Mouse (Mus musculus): ENCODE results near the gene Fry. TPM values are rescaled to one million over a fixed set of nuclear protein-coding genes. Genes with fewer than 3 reads are reported as not detected.
A peak's percentile ranks its signal among the peaks of the same experiment; 100 is the strongest.

Fry gene
- polyA plus RNA-seq, 1 experiment = 2.1 TPM

GRCm38 (mm10) chr5:150229776-150230175 is 111.3 kb downstream of the Fry start:
- TF ChIP-seq TCF3 (IDR thresholded peaks at IDR 0.05; ENCODE audit: insufficient read length, low read depth) = no peak
- TF ChIP-seq SRF (IDR thresholded peaks at IDR 0.05; ENCODE audit: control insufficient read depth, insufficient read length, low read depth) = no peak
- TF ChIP-seq TCF12 (IDR thresholded peaks at IDR 0.05; ENCODE audit: insufficient read depth, poor library complexity, severe bottlenecking) = no peak
- no peak for TF ChIP-seq MYOD1 (IDR thresholded peaks at IDR 0.05; ENCODE audit: control insufficient read depth in 1 of 3, insufficient read length in 2 of 3, low read depth in 2 of 3)
- TF ChIP-seq POLR2A (IDR thresholded peaks at IDR 0.05; ENCODE audit: insufficient read length, low read depth) = no peak
- no peak for TF ChIP-seq MAX (IDR thresholded peaks at IDR 0.05; ENCODE audit: low read depth)
- no peak for TF ChIP-seq USF1 (IDR thresholded peaks at IDR 0.05; ENCODE audit: low read depth)
- TF ChIP-seq POLR2AphosphoS2 (IDR thresholded peaks at IDR 0.05; ENCODE audit: insufficient read length, low read depth) = no peak
- no peak for TF ChIP-seq E2F4 (IDR thresholded peaks at IDR 0.05; ENCODE audit: insufficient read depth)
- TF ChIP-seq REST (IDR thresholded peaks at IDR 0.05; ENCODE audit: insufficient read depth, insufficient read length) = no peak
- TF ChIP-seq CEBPB (IDR thresholded peaks at IDR 0.05; ENCODE audit: insufficient read depth, poor library complexity, severe bottlenecking) = no peak
- no peak for TF ChIP-seq MYOG (IDR thresholded peaks at IDR 0.05; ENCODE audit: control insufficient read depth in 1 of 3, insufficient read depth in 1 of 3, insufficient read length in 2 of 3, low read depth in 2 of 3)
- no peaks in the 10 kb centered on the region for H3K36me3 ChIP-seq (ENCODE audit: control insufficient read depth, insufficient read depth)
- no peak overlapping the region for H3ac ChIP-seq (ENCODE audit: control insufficient read depth, insufficient read length)
- no peak overlapping the region for H3K4me2 ChIP-seq (ENCODE audit: low read depth)
- no peaks in the 10 kb centered on the region for H3K79me2 ChIP-seq (ENCODE audit: control insufficient read depth, insufficient read depth)
- H3K4me3 ChIP-seq = no peak overlapping the region
- H3K27me3 ChIP-seq (ENCODE audit: control insufficient read depth, insufficient read depth, insufficient read length) = no peaks in the 10 kb centered on the region

GRCm38 (mm10) chr5:150232159-150233150 is 114.0 kb downstream of the Fry start:
- H3K36me3 ChIP-seq (ENCODE audit: control insufficient read depth, insufficient read depth) = no peaks in the 10 kb centered on the region
- no peak overlapping the region for H3K4me3 ChIP-seq
- H3K27me3 ChIP-seq (ENCODE audit: control insufficient read depth, insufficient read depth, insufficient read length) = no peaks in the 10 kb centered on the region
- H3K79me2 ChIP-seq (ENCODE audit: control insufficient read depth, insufficient read depth) = no peaks in the 10 kb centered on the region
- H3K4me2 ChIP-seq (ENCODE audit: low read depth) = no peak overlapping the region
- no peak overlapping the region for H3ac ChIP-seq (ENCODE audit: control insufficient read depth, insufficient read length)
- TF ChIP-seq MYOD1 (IDR thresholded peaks at IDR 0.05; ENCODE audit: control insufficient read depth in 1 of 3, insufficient read length in 2 of 3, low read depth in 2 of 3) (no peak), MAX (IDR thresholded peaks at IDR 0.05; ENCODE audit: low read depth) (no peak), CEBPB (IDR thresholded peaks at IDR 0.05; ENCODE audit: insufficient read depth, poor library complexity, severe bottlenecking) (no peak), USF1 (IDR thresholded peaks at IDR 0.05; ENCODE audit: low read depth) (no peak), E2F4 (IDR thresholded peaks at IDR 0.05; ENCODE audit: insufficient read depth) (no peak), MYOG (IDR thresholded peaks at IDR 0.05; ENCODE audit: control insufficient read depth in 1 of 3, insufficient read depth in 1 of 3, insufficient read length in 2 of 3, low read depth in 2 of 3) (no peak), POLR2AphosphoS2 (IDR thresholded peaks at IDR 0.05; ENCODE audit: insufficient read length, low read depth) (no peak), TCF12 (IDR thresholded peaks at IDR 0.05; ENCODE audit: insufficient read depth, poor library complexity, severe bottlenecking) (no peak), TCF3 (IDR thresholded peaks at IDR 0.05; ENCODE audit: insufficient read length, low read depth) (no peak), REST (IDR thresholded peaks at IDR 0.05; ENCODE audit: insufficient read depth, insufficient read length) (no peak), POLR2A (IDR thresholded peaks at IDR 0.05; ENCODE audit: insufficient read length, low read depth) (no peak), SRF (IDR thresholded peaks at IDR 0.05; ENCODE audit: control insufficient read depth, insufficient read length, low read depth) (no peak)

GRCm38 (mm10) chr5:150233154-150233886 is 114.9 kb downstream of the Fry start:
- H3K79me2 ChIP-seq (ENCODE audit: control insufficient read depth, insufficient read depth) = no peaks in the 10 kb centered on the region
- no peaks in the 10 kb centered on the region for H3K36me3 ChIP-seq (ENCODE audit: control insufficient read depth, insufficient read depth)
- H3K27me3 ChIP-seq (ENCODE audit: control insufficient read depth, insufficient read depth, insufficient read length) = no peaks in the 10 kb centered on the region
- no peak for TF ChIP-seq POLR2AphosphoS2 (IDR thresholded peaks at IDR 0.05; ENCODE audit: insufficient read length, low read depth)
- H3ac ChIP-seq (ENCODE audit: control insufficient read depth, insufficient read length) = no peak overlapping the region
- no peak overlapping the region for H3K4me3 ChIP-seq
- peak overlapping the region; percentile 34 for H3K4me2 ChIP-seq (ENCODE audit: low read depth)

GRCm38 (mm10) chr5:150235931-150236330 is 117.5 kb downstream of the Fry start:
- Histone ChIP-seq H3K79me2 (ENCODE audit: control insufficient read depth, insufficient read depth) (no peaks in the 10 kb centered on the region), H3K27me3 (ENCODE audit: control insufficient read depth, insufficient read depth, insufficient read length) (no peaks in the 10 kb centered on the region), H3K4me2 (ENCODE audit: low read depth) (no peak overlapping the region), H3K36me3 (ENCODE audit: control insufficient read depth, insufficient read depth) (no peaks in the 10 kb centered on the region), H3K4me3 (no peak overlapping the region), H3ac (ENCODE audit: control insufficient read depth, insufficient read length) (no peak overlapping the region)
- TF ChIP-seq MYOD1 (IDR thresholded peaks at IDR 0.05; ENCODE audit: control insufficient read depth in 1 of 3, insufficient read length in 2 of 3, low read depth in 2 of 3) (no peak), SRF (IDR thresholded peaks at IDR 0.05; ENCODE audit: control insufficient read depth, insufficient read length, low read depth) (no peak), TCF12 (IDR thresholded peaks at IDR 0.05; ENCODE audit: insufficient read depth, poor library complexity, severe bottlenecking) (no peak), POLR2A (IDR thresholded peaks at IDR 0.05; ENCODE audit: insufficient read length, low read depth) (no peak), CEBPB (IDR thresholded peaks at IDR 0.05; ENCODE audit: insufficient read depth, poor library complexity, severe bottlenecking) (no peak), USF1 (IDR thresholded peaks at IDR 0.05; ENCODE audit: low read depth) (no peak), MYOG (IDR thresholded peaks at IDR 0.05; ENCODE audit: control insufficient read depth in 1 of 3, insufficient read depth in 1 of 3, insufficient read length in 2 of 3, low read depth in 2 of 3) (no peak), MAX (IDR thresholded peaks at IDR 0.05; ENCODE audit: low read depth) (no peak), REST (IDR thresholded peaks at IDR 0.05; ENCODE audit: insufficient read depth, insufficient read length) (no peak), E2F4 (IDR thresholded peaks at IDR 0.05; ENCODE audit: insufficient read depth) (no peak)
